Mouse (Mus musculus) heart, embryonic 11.5 days (tissue): ENCODE measurements around the gene Polk. TPM values are rescaled to one million over a fixed set of nuclear protein-coding genes. Genes with fewer than 3 reads are reported as not detected.

Source experiments
- ATAC-seq: fragments of 200-750 bp; cut with Nextera tagmentation; replicated peaks from 2 replicates; pipeline ENCODE4 v1.8.0; 2017; ENCODE audit warnings: moderate library complexity; ENCODE audit not compliant: insufficient number of reproducible peaks, low FRiP score, low TSS enrichment
- H3K27ac ChIP-seq: fragments of 300-500 bp; sonication (generic); 2 replicates; pipeline ENCODE4 v1.5.1; 2014; ENCODE audit warnings: mild to moderate bottlenecking, low read depth, low read length
- H3K27me3 ChIP-seq: fragments of 300-500 bp; sonication (generic); 2 replicates; pipeline ENCODE4 v1.6.1; 2014; ENCODE audit warnings: mild to moderate bottlenecking, low read length, mixed read lengths; ENCODE audit not compliant: control insufficient read depth, insufficient read depth
- H3K36me3 ChIP-seq: fragments of 300-500 bp; sonication (generic); 2 replicates; pipeline ENCODE4 v1.6.1; 2014; ENCODE audit warnings: mild to moderate bottlenecking, low read length, moderate library complexity, mixed read lengths; ENCODE audit not compliant: control insufficient read depth, insufficient read depth
- H3K4me1 ChIP-seq: fragments of 300-500 bp; sonication (generic); 2 replicates; pipeline ENCODE4 v1.6.1; 2014; ENCODE audit warnings: low read length; ENCODE audit not compliant: control insufficient read depth, insufficient read depth
- H3K4me2 ChIP-seq: fragments of 300-500 bp; sonication (generic); 2 replicates; pipeline ENCODE4 v1.6.1; 2014; ENCODE audit warnings: mild to moderate bottlenecking, moderate library complexity
- H3K4me3 ChIP-seq: fragments of 300-500 bp; sonication (generic); 2 replicates; pipeline ENCODE4 v1.5.1; 2014; ENCODE audit warnings: low read depth, low read length
- H3K9ac ChIP-seq: fragments of 300-500 bp; sonication (generic); 2 replicates; pipeline ENCODE4 v1.6.1; 2014; ENCODE audit warnings: mild to moderate bottlenecking, low read depth, low read length, moderate library complexity
- H3K9me3 ChIP-seq: fragments of 300-500 bp; sonication (generic); replicated peaks from 2 replicates; pipeline ENCODE4 v1.6.1; 2016; ENCODE audit warnings: low read length; ENCODE audit not compliant: control insufficient read depth
- WGBS: fragments of 180-500 bp; shearing (Covaris S2); extraction: QIAGEN DNeasy Blood & Tissue Kit; methylation state at CpG from one replicate; pipeline ENCODE4 v1.1.7; 2014; ENCODE audit not compliant: insufficient replicate concordance; 5-methylcytosine and 5-hydroxymethylcytosine counted together
- polyA plus RNA-seq: library from polyadenylated mRNA; unstranded; fragments of >200 nt; fragmentation: Nextera tagmentation; extraction: Ambion mirVana; gene quantifications from 2 replicates; pipeline ENCODE4 v1.2.1, GENCODE M21; 2014

The Polk gene
- polyA plus RNA-seq, 1 experiment from 2014 or later = 5.8 TPM

- H3K4me1 ChIP-seq = no peaks in the 10 kb centered on the region
- H3K27me3 ChIP-seq = no peaks in the 10 kb centered on the region; the same call in 1 of the 2 replicates
- ATAC-seq = no peak
- 52% methylated on average over 6 of the region's 6 CpGs for WGBS
- H3K27ac ChIP-seq = no peak overlapping the region
- H3K4me2 ChIP-seq = no peak overlapping the region
- no peaks in the 10 kb centered on the region for H3K36me3 ChIP-seq
- H3K9me3 ChIP-seq = no peaks in the 10 kb centered on the region
- H3K4me3 ChIP-seq = no peak overlapping the region
- no peak overlapping the region for H3K9ac ChIP-seq
These were observed 71.8 kb downstream of the Polk start for GRCm38 (mm10) chr13:96470556-96470955.

GRCm38 (mm10) chr13:96468678-96469077 lies 73.7 kb downstream of the Polk start:
- H3K4me1 ChIP-seq = no peaks in the 10 kb centered on the region
- no peaks in the 10 kb centered on the region for H3K36me3 ChIP-seq
- no peak overlapping the region for H3K4me2 ChIP-seq
- H3K4me3 ChIP-seq = no peak overlapping the region
- H3K9me3 ChIP-seq = no peaks in the 10 kb centered on the region
- ATAC-seq = no peak
- no peak overlapping the region for H3K27ac ChIP-seq
- no peaks in the 10 kb centered on the region; the same call in 1 of the 2 replicates for H3K27me3 ChIP-seq
- H3K9ac ChIP-seq = no peak overlapping the region
- WGBS = 89% methylated on average over 5 of the region's 5 CpGs

- no peak overlapping the region for H3K9ac ChIP-seq
- H3K27ac ChIP-seq = no peak overlapping the region
- WGBS = 41% methylated on average over 5 of the region's 5 CpGs
- H3K4me3 ChIP-seq = no peak overlapping the region
- ATAC-seq = no peak
- H3K4me1 ChIP-seq = no peaks in the 10 kb centered on the region
- no peaks in the 10 kb centered on the region for H3K27me3 ChIP-seq
- no peaks in the 10 kb centered on the region for H3K36me3 ChIP-seq
- H3K4me2 ChIP-seq = no peak overlapping the region
- no peaks in the 10 kb centered on the region for H3K9me3 ChIP-seq
These were observed 77.1 kb downstream of the Polk start for GRCm38 (mm10) chr13:96465315-96465714.

GRCm38 (mm10) chr13:96462644-96463043 lies 79.7 kb downstream of the Polk start:
- Histone ChIP-seq H3K9me3 (no peaks in the 10 kb centered on the region), H3K4me1 (no peaks in the 10 kb centered on the region), H3K27me3 (no peaks in the 10 kb centered on the region), H3K36me3 (no peaks in the 10 kb centered on the region), H3K27ac (no peak overlapping the region), H3K4me2 (no peak overlapping the region), H3K9ac (no peak overlapping the region), H3K4me3 (no peak overlapping the region)
- 67% methylated on average over 1 of the region's 1 CpGs for WGBS
- no peak for ATAC-seq

GRCm38 (mm10) chr13:96458606-96459005 lies 83.8 kb downstream of the Polk start:
- H3K4me1 ChIP-seq = no peaks in the 10 kb centered on the region
- H3K9ac ChIP-seq = no peak overlapping the region
- H3K4me2 ChIP-seq = no peak overlapping the region
- no peak overlapping the region for H3K27ac ChIP-seq
- H3K4me3 ChIP-seq = no peak overlapping the region
- H3K27me3 ChIP-seq = no peaks in the 10 kb centered on the region
- ATAC-seq = no peak
- H3K9me3 ChIP-seq = no peaks in the 10 kb centered on the region
- H3K36me3 ChIP-seq = no peaks in the 10 kb centered on the region
- 73% methylated on average over 4 of the region's 4 CpGs for WGBS

GRCm38 (mm10) chr13:96458018-96458417 lies 84.4 kb downstream of the Polk start:
- WGBS = 69% methylated on average over 5 of the region's 5 CpGs
- no peak for ATAC-seq

GRCm38 (mm10) chr13:96457566-96457965 lies 84.8 kb downstream of the Polk start:
- Histone ChIP-seq H3K9me3 (no peaks in the 10 kb centered on the region), H3K36me3 (no peaks in the 10 kb centered on the region), H3K9ac (no peak overlapping the region), H3K27me3 (no peaks in the 10 kb centered on the region), H3K4me1 (no peaks in the 10 kb centered on the region), H3K4me2 (no peak overlapping the region), H3K27ac (no peak overlapping the region), H3K4me3 (no peak overlapping the region)
- 83% methylated on average over 5 of the region's 5 CpGs for WGBS
- no peak for ATAC-seq

More at GRCm38 (mm10) chr13:96458018-96458417, 84.4 kb downstream of the Polk start:
- Histone ChIP-seq H3K36me3 (no peaks in the 10 kb centered on the region), H3K4me1 (no peaks in the 10 kb centered on the region), H3K27ac (no peak overlapping the region), H3K27me3 (no peaks in the 10 kb centered on the region), H3K9me3 (no peaks in the 10 kb centered on the region), H3K4me2 (no peak overlapping the region), H3K4me3 (no peak overlapping the region), H3K9ac (no peak overlapping the region)

GRCm38 (mm10) chr13:96454288-96454687 lies 88.1 kb downstream of the Polk start:
- WGBS = 67% methylated on average over 3 of the region's 3 CpGs
- Histone ChIP-seq H3K4me1 (no peaks in the 10 kb centered on the region), H3K27me3 (no peaks in the 10 kb centered on the region), H3K4me3 (no peak overlapping the region), H3K36me3 (no peaks in the 10 kb centered on the region), H3K27ac (no peak overlapping the region), H3K4me2 (no peak overlapping the region), H3K9ac (no peak overlapping the region), H3K9me3 (no peaks in the 10 kb centered on the region)
- ATAC-seq = no peak

GRCm38 (mm10) chr13:96452621-96453020 lies 89.8 kb downstream of the Polk start:
- 82% methylated on average over 3 of the region's 3 CpGs for WGBS
- H3K4me1 ChIP-seq = no peaks in the 10 kb centered on the region

More at GRCm38 (mm10) chr13:96452621-96453020, 89.8 kb downstream of the Polk start:
- Histone ChIP-seq H3K9ac (no peak overlapping the region), H3K4me3 (no peak overlapping the region), H3K4me2 (no peak overlapping the region), H3K9me3 (no peaks in the 10 kb centered on the region), H3K36me3 (no peaks in the 10 kb centered on the region), H3K27me3 (no peaks in the 10 kb centered on the region), H3K27ac (no peak overlapping the region)
- no peak for ATAC-seq
